Mouse (Mus musculus): ENCODE data around the gene Amd1. TPM values are rescaled to one million over a fixed set of nuclear protein-coding genes. Genes with fewer than 3 reads are reported as not detected.
"Not testable (repeated sequence)": the region's sequence is repeated elsewhere in the genome, so short reads cannot be mapped to it uniquely, and the experiment has no call there.

Amd1 gene
- polyA plus RNA-seq, 1 experiment from 2014 or later: 85.1 TPM

DNA sequence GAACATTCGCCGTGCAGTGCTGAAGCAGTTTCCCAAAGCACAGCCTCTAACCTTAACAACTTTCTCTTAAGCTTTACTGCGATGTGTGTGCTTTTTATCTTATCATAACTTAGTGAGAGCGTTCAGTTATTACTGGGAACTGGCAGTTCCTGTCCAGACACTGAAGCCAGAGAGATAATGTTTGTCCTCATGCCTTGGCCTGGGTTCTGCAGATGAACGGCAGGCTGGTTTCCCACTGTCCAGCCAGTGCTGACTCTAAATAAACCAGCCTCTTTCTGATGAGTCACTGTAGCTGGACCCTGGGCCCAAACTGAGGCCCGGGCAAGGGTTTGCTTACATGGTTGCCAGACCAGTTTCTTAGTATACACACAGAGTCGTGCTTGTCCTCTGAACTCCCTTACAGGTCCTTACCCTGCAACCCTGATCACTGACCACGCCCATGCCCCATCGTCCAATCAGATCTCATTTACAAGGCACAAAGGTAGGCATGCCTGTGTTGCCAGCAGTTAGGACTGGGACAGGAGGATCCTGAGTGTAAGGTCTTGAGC lies 26.1 kb upstream of the Amd1 start:
- H3K4me3 ChIP-seq: no peak overlapping the region
- WGBS: 86% methylated on average over 9 of the region's 9 CpGs
- H3K27ac ChIP-seq (replicated peaks): no peak overlapping the region
- H3K9me3 ChIP-seq (replicated peaks): peaks cover 4% of the 10 kb centered on the region; the same call in 1 of the 2 replicates
- no peaks in the 10 kb centered on the region for H3K36me3 ChIP-seq
- no peaks in the 10 kb centered on the region for H3K4me1 ChIP-seq
- no peak for DNase-seq (ENCODE audit: low spot score)
- H3K27me3 ChIP-seq (ENCODE audit: low read depth, poor library complexity, severe bottlenecking): no peaks in the 10 kb centered on the region

DNA sequence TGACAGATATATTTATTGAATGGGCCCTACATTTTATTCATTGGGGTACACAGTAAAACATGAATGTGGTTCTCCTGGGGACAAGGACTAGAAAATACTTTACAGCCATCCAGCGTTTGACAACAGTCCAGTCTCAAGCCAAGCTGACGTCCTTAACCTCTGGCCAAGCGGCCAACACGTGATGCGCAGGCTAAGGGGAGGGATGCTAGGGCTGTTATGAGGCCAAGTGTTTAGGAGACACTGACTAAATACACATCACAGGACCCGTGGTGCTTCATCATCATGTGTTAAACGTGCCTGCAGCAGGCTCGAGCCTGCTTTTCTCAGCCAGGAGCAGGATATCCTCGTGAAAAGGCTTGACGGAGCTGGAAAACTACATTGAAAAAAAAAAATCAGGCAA lies 18.3 kb upstream of the Amd1 start:
- Histone ChIP-seq H3K9me3 (replicated peaks) (peaks cover 5% of the 10 kb centered on the region; the same call in 1 of the 2 replicates), H3K27ac (replicated peaks) (no peak overlapping the region), H3K4me1 (no peaks in the 10 kb centered on the region), H3K36me3 (no peaks in the 10 kb centered on the region), H3K27me3 (ENCODE audit: low read depth, poor library complexity, severe bottlenecking) (no peaks in the 10 kb centered on the region), H3K4me3 (no peak overlapping the region)
- 95% methylated on average over 10 of the region's 10 CpGs for WGBS
- no peak for DNase-seq (ENCODE audit: low spot score)

DNA sequence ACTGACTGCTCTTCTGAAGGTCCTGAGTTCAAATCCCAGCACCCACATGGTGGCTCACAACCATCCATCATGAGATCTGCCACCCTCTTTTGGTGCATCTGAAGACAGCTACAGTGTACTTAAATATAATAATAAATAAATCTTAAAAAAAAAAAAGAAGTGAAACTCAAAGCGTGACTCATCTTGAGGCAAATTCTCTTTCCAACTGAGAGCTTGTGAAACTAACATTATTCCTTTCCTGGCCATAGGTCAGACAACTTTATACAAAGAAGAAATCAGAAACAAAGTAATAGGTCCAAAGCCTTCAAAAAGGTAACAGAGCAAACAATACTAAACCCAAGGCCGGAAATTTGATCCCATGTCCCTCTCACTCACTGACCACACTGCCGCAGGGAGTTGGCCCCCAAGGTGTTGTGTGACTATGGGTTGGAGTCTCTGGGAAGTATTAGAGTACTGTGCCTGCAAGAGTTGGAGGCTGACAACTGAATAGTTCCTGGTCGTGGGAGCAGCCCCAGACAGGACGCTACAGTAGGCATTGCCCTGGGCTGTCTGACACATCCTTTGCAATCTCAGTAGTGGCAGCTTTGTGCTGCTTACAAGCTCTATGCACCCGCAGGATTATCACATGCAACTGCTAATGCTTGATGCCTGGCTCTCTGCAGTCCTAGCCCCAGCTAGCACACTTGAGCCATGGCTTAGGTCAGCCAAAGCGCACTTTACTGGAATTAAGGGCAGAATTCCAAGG lies 15.0 kb upstream of the Amd1 start:
- H3K9me3 ChIP-seq (replicated peaks): peaks cover 5% of the 10 kb centered on the region; the same call in 1 of the 2 replicates
- no peak overlapping the region for H3K27ac ChIP-seq (replicated peaks)
- WGBS: 68% methylated on average over 7 of the region's 7 CpGs
- DNase-seq (ENCODE audit: low spot score): no peak
- H3K4me3 ChIP-seq: no peak overlapping the region
- no peaks in the 10 kb centered on the region for H3K27me3 ChIP-seq (ENCODE audit: low read depth, poor library complexity, severe bottlenecking)
- no peaks in the 10 kb centered on the region for H3K36me3 ChIP-seq
- no peaks in the 10 kb centered on the region for H3K4me1 ChIP-seq

DNA sequence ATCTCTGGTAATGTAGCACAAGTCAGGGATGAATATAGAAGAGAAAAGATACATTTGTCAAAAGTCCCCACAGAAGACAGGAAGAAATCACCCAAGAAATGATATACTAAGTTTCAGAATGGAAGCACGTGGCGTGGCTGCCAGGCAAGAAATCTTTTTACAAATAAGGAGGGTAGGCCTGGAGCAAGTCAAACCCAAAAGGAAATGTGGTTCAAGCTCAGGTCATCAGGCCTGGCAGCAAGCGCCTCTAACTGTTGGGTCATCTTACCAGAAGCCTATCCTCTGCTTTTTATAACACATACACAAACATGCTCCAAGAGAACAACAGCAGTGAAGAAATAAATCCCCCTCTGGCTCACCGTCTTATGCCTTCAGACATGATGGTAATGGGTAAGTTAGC lies 10.8 kb upstream of the Amd1 start:
- 88% methylated on average over 4 of the region's 4 CpGs for WGBS
- no peak overlapping the region for H3K27ac ChIP-seq (replicated peaks)

DNA sequence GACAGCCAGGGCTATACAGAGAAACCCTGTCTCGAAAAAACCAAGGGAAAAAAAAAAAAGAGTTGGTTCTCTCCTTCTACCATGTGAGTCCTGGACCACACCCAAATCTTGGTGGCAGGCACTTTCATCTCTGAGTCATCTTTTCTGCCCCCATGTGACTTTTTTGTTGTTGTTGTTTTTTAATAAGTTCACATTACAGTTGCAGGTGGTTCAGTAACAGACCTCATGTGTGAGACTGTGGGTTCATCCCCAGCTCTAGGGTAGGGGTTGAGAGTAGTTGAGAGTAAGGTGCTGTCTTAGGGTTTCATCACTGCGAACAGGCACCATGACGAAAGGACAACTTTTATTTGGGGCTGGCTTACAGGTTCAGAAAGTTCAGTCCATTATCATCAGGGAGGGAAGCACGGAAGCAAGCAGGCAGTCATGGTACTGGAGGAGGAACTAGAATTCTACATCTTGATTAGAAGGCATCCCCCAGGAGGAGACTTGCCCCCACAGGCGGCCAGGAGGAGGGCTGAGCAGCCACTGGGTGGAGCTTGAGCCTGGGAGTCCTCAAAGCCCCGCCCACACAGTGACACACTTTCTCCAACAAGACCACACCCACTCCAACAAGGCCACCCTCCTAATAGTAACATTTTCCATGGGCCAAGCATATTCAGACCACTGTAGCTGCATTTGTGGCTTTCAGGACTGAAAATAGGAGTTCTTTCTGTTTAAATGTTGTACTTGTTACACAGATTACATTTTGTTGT lies 8.1 kb upstream of the Amd1 start:
- Histone ChIP-seq H3K27ac (replicated peaks) (no peak overlapping the region), H3K4me1 (peaks cover 3% of the 10 kb centered on the region; the same call in 1 of the 2 replicates), H3K9me3 (replicated peaks) (no peaks in the 10 kb centered on the region; the same call in 1 of the 2 replicates), H3K36me3 (no peaks in the 10 kb centered on the region), H3K27me3 (ENCODE audit: low read depth, poor library complexity, severe bottlenecking) (no peaks in the 10 kb centered on the region), H3K4me3 (no peak overlapping the region)
- 52% methylated on average over 6 of the region's 6 CpGs for WGBS
- DNase-seq (ENCODE audit: low spot score): no peak

More for the DNA sequence above, 10.8 kb upstream of the Amd1 start:
- H3K9me3 ChIP-seq (replicated peaks): no peaks in the 10 kb centered on the region
- peaks cover 3% of the 10 kb centered on the region; the same call in 1 of the 2 replicates for H3K4me1 ChIP-seq
- H3K27me3 ChIP-seq (ENCODE audit: low read depth, poor library complexity, severe bottlenecking): no peaks in the 10 kb centered on the region
- H3K4me3 ChIP-seq: no peak overlapping the region
- no peak for DNase-seq (ENCODE audit: low spot score)
- H3K36me3 ChIP-seq: no peaks in the 10 kb centered on the region

DNA sequence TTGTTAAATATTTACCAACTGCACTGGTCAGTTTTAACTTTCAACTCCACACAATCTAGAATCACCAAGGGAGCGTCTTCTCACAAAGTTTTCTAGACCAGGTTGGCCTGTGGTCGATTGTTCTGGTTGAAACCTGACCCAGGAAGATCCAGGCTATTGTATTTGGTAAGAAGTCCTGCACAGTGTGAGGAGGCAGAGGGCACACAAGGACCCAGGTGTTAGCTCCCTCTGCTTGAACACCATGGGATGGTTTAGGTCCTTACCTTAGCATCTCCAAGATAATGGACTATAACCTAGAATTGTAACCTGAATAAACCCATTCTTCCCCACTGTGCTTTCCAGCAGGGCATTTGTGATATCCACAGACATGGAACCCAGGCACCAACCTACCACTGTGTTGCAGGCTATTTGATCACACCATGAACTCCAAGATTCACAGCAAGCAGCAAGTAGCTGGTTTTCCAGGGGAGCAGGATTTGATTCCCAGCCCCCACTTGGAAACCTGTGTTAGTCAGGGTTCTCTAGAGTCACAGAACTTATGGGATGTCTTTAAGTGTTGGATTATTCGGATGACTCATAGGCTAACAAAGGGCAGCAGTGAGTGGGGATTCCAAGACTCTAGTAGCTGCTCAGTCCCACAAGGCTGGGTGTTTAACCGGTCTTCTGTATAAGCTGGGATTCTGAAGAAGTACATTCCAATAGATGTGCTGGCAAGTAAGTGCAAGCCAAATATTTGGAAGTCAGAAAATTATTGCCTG lies 6.0 kb upstream of the Amd1 start:
- Histone ChIP-seq H3K4me1 (peaks cover 8% of the 10 kb centered on the region), H3K27ac (replicated peaks) (no peak overlapping the region), H3K27me3 (ENCODE audit: low read depth, poor library complexity, severe bottlenecking) (no peaks in the 10 kb centered on the region), H3K36me3 (no peaks in the 10 kb centered on the region), H3K4me3 (no peak overlapping the region), H3K9me3 (replicated peaks) (no peaks in the 10 kb centered on the region; the same call in 1 of the 2 replicates)
- DNase-seq (ENCODE audit: low spot score): no peak
- WGBS: 64% methylated on average over 4 of the region's 4 CpGs

DNA sequence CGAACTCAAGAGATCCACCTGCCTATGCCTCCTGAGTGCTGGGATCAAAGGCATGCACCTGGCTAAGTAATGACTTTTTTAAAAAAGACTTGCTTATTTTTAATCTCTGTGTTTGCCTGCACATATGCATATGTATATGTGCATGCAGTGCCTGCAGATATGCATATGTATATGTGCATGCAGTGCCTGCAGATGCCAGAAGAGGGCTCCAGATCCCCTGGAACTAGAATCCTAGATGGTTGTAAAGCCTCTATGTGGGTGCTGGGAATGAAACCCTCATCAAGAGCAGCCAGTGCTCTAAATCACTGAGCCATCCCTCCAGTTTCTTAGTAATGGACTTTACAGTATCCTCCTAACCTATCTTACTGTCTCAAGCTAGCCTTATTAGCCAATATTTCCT lies 4.0 kb upstream of the Amd1 start:
- H3K4me3 ChIP-seq: no peak overlapping the region
- DNase-seq (ENCODE audit: low spot score): no peak
- no peaks in the 10 kb centered on the region; the same call in 1 of the 2 replicates for H3K9me3 ChIP-seq (replicated peaks)
- peaks cover 12% of the 10 kb centered on the region for H3K4me1 ChIP-seq
- WGBS: 97% methylated on average over 1 of the region's 1 CpGs
- no peaks in the 10 kb centered on the region for H3K36me3 ChIP-seq
- no peaks in the 10 kb centered on the region for H3K27me3 ChIP-seq (ENCODE audit: low read depth, poor library complexity, severe bottlenecking)
- H3K27ac ChIP-seq (replicated peaks): no peak overlapping the region

DNA sequence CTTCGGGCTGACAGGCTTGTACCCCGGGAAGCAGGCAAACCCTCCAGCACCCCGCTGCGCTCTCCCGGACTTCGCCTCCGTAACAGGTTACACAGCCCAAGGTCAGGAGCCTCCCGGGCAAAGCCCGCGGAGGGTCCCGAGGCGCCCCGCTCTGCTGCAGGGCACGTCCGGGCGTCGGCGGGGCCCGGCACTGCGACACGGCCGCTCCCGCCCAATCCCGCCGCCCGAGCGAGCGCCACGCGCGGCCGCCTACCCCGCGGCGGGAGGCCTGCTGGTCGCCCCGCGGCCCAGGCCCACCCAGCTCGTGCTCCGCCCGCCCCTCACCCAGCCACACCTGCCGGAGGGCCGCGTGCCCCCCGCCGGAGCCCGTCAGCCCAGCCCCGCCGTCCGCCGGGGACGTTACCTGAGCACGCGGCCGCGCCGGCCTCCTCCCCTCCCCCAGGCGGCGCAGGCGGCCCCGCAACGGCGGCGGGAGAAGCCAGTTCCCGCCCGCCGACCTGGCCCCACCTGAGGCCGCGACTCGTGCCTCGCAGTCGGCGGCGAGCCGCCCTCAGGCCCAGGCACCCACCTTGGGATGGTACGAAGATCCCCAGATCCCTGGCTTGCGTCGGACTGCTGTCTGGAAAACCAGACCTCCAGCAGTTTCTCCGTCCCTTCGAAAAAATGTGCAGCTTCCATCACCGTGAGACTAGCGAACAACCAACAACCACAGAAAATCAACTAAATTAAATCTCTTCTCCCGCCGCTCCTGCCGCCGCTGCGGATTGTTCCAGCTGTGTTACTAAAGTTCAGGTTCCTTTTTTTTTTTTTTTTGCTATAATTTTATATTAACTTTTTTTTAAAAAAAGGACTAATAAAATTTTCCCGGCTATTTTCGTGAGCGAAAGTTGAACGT lies 558 bp downstream of the Amd1 start:
- H3K9me3 ChIP-seq (replicated peaks); H3K27me3 ChIP-seq (ENCODE audit: low read depth, poor library complexity, severe bottlenecking): not testable (repeated sequence)
- DNase-seq (ENCODE audit: low spot score): peak; percentile 70
- Histone ChIP-seq H3K36me3 (peaks cover 32% of the 10 kb centered on the region), H3K4me3 (peak overlapping the region; percentile 98), H3K27ac (replicated peaks) (peak overlapping the region; percentile 98), H3K4me1 (peaks cover 38% of the 10 kb centered on the region)
- under 1% methylated on average over 80 of the region's 91 CpGs for WGBS

DNA sequence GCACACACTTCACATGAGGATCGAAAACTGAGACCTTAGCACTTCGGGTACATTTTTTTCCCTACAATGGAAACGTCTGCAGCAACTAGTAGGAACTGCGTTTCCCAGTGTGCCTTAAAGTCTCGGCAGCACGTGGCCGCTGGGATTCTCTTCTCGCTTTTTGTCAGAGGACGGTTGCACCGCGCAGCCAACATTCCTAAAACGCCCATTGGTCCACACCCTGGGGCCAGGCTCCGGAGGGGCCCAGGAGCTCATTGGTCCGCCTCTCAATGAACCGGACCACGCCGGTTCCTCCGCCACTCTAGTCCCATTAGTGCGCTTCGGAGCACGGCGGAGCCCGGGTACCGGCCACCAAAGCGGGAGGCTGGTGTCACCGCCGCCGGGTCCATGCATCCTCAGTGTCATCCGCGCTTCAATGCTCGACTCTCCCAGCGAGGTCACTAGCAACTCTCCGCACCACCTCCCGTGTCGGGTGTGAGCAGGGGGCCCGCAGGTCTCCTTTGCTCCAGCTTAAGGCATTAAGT lies 1.3 kb downstream of the Amd1 start:
- peak overlapping the region; percentile 98 for H3K4me3 ChIP-seq
- H3K4me1 ChIP-seq: peaks cover 38% of the 10 kb centered on the region
- H3K27ac ChIP-seq (replicated peaks): peak overlapping the region; percentile 98
- peaks cover 39% of the 10 kb centered on the region for H3K36me3 ChIP-seq
- no peaks in the 10 kb centered on the region for H3K27me3 ChIP-seq (ENCODE audit: low read depth, poor library complexity, severe bottlenecking)
- under 1% methylated on average over 36 of the region's 36 CpGs for WGBS
- DNase-seq (ENCODE audit: low spot score): peak; percentile 89
- no peaks in the 10 kb centered on the region for H3K9me3 ChIP-seq (replicated peaks)

DNA sequence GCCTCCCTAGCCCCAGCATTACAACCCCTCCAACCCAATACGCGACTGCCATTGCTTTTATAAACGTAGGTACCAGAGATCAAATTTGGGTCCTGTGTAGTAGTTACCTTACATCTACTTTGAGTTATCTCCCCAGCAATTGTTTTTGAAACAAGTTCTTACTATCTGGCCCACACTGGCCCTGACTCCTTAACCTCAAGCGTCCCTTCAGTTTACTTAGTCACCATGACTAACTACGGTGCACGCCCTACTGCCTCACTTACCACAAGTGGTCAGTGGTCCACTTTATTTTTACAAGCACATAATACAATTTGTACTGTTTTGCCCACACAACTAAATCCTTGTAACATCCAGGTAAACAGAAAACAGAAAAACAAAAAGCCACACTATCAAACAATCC lies 9.3 kb downstream of the Amd1 start:
- Histone ChIP-seq H3K4me1 (peaks cover 3% of the 10 kb centered on the region; the same call in 1 of the 2 replicates), H3K4me3 (no peak overlapping the region), H3K27me3 (ENCODE audit: low read depth, poor library complexity, severe bottlenecking) (no peaks in the 10 kb centered on the region), H3K36me3 (peaks cover 81% of the 10 kb centered on the region), H3K27ac (replicated peaks) (no peak overlapping the region), H3K9me3 (replicated peaks) (no peaks in the 10 kb centered on the region)
- 94% methylated on average over 6 of the region's 6 CpGs for WGBS
- DNase-seq (ENCODE audit: low spot score): no peak

DNA sequence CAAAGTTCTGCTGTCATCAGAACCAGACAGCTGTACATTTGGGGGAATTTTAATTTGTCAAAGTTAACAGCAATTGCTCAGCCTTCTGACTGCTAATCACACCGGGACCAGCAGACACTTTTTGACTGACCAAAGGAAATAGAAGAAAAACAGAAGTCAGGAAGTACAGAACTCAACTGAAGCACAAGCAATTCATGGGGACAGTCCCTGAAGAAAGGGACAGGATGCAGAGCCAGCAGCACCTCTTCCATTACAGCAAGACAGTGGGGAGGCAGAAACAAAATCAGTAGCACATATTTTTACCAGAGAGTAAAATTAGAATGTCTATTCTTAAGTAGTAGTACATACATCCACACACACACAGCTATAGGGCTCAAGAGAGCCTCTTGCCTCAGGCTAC lies 15.2 kb downstream of the Amd1 start:
- H3K4me3 ChIP-seq: no peak overlapping the region
- H3K36me3 ChIP-seq: peaks cover 70% of the 10 kb centered on the region
- no peaks in the 10 kb centered on the region for H3K27me3 ChIP-seq (ENCODE audit: low read depth, poor library complexity, severe bottlenecking)
- H3K4me1 ChIP-seq: peaks cover 4% of the 10 kb centered on the region; the same call in 1 of the 2 replicates
- DNase-seq (ENCODE audit: low spot score): no peak
- 90% methylated on average over 1 of the region's 1 CpGs for WGBS
- H3K27ac ChIP-seq (replicated peaks): no peak overlapping the region
- H3K9me3 ChIP-seq (replicated peaks): no peaks in the 10 kb centered on the region

All from midbrain, embryonic 10.5 days (tissue).